Mouse (Mus musculus) naive thymus-derived CD4-positive, alpha-beta T cell, adult 2 months (primary cell): ENCODE data around the gene Dmd.
"Not testable (repeated sequence)": the region's sequence is repeated elsewhere in the genome, so short reads cannot be mapped to it uniquely, and the experiment has no call there.

Experiments used
- DNase-seq: peaks from one replicate; pipeline ENCODE4 v3.0.0-alpha.2; 2011; ENCODE audit warnings: low read depth

Gene Dmd

DNA sequence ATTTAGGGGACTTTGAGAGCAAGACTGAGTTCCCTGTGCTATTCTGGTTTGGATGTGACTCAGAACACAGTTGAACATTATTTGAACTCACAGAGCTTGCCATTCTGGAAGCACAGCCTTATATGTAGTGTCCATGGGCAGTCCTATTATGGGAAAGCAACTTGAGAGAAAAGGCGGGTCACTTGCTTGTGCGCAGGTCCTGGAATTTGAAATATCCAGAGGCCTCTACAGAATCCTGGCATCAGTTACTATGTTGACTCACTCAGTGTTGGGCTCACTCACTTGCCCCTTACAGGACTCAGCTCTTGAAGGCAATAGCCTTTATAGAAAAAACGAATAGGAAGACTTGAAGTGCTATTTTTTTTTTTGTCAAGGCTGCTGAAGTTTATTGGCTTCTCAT is at the start of gene Dmd:
Dmd (plus strand) TSS at position 241 of the 400 bp plus-strand sequence.
- DNase-seq: no peak

DNA sequence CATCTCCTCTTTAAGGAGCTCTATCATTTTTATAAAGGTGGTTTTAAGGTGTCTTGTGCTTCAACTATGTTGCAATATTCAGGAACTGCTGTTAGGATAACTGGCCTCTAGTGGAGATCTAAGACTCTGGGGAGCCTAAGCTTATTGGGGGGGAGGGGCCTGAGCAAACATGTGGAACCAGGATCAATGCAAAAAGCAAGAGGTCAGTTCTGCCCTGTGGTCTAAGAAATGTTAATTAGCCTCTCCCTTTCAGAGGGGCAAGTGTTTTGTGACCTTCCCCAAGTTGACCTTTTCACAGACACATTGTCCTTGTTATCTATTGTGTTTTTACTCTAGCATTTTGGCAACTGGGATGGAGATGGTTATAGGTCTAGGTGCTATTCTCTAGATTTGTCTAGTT is 47.2 kb upstream of the Dmd start:
- no peak for DNase-seq

DNA sequence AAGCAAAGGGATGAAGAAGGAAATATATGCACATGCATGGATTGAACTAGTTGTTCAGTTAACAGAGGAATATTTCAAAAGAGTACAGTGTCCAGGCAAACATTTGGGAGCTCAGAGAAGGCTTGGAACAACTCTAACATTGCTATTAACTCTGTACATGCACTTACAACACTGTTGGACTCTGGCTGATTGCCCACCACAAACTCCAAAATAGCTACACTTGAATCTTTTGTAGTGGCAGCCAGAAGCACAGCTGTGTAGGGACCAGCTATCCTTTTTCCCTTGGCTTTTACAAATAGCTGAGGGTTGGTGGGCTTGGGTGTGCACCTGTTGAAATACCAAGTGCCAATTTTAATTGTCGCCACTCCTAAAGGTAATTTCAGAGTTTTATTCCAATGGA is 39.0 kb downstream of the Dmd start:
- DNase-seq: no peak

DNA sequence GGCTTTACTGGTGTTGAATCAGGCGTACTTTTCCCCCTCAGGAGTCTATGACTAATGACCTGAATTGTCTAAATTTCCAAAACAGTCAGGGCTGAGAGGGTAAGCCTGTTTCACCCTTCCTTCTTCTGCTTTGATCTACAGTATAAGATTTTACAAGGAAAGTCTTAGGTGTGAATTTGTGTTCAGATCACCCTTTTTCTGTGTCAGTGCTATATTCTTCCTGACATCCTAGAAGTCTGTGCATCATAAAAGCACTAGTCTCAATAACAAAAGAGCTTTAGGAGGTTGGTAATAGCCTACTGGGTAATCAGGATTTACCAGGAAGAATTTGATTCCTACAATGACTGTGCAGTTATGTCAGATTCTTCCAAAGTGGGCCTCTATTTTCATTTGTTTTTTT is 101.5 kb downstream of the Dmd start:
- no peak for DNase-seq

DNA sequence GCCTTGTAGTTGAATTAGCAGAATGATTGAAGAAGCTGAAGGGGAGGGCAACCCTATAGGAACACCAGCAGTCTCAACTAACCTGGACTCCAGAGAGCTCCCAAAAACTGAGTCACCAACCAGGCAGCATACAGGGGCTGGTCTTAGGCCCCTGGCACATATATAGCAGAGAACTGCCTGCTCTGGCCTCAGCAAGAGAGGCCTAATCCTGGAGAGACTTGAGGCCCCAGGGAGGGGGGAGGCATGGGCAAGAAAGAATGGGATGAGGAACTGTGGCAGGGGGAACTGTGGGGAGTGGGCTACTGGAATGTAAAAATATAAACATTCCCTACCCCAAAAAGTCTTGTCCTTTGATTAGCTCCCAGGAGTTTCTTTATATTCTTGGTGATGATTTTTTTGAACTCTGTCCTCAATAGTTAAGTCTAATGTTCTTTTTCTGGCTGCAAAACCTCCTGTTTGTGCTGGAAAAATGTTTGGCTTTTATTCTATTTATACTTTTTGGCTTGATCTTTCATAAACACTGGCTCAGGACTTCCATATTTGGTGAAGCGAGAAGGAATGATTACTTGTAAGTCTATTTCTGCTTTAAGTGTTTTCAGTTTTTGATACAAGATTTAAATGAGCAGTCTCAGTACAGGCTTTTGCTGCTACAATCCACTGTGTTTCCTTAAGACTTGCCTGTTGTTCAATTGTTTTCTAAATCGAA is 167.7 kb downstream of the Dmd start:
- no peak for DNase-seq

DNA sequence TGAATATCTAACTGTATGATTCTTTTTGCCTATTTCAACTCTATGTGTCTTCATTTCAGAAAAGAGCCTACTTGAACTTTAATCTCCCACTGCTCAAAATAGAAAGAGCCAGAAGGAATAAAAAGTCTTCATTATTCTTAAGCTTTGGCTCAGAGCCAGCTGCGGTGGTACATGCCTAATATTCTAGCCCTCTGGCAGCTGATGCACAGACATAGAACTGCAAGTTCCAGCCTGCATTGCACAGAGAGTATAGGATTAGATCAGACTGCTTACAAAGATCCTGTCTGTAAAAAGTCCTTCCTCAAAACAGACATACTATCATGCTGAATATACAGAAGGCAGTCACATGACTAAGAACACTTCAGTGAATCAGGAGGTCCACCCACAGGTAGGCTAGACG is 168.5 kb downstream of the Dmd start:
- DNase-seq: no peak

DNA sequence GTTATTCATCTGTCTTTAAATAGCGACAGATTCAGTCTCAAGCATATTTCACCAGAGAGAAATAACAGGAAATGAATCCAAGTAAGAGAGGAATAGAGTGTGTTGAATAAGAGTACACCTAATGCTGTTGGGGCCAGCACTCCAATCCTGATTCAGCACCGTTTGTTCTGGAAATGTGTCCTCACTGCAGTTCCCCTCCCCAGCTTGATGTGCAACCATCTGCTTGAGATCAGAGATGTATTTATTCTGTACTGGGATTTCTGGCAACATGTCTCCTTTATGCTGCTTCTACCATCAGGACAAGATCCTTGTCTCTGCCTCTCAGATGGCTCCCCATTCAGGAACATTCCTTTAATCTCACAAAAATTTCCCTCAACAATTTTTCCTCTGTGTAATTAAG is 271.9 kb downstream of the Dmd start:
- DNase-seq: no peak

DNA sequence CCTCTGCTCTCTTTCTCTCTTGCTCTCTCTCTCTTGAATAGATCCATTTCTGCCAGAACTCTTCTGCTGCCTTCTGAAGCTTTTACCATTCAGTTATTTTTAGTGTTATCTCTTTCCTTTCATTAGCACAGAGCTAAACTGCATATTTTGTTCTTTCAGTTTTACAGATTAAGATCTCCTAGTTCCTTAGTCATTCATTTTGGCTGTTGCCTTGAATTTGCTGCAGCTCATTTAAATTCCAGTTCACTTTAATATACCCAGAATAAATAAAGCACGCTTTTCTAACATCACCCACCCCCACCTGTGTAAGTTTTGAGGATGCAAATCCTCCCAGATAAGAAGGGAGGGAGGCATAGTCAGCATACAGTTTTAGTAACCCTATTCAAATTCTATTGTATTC is 272.4 kb downstream of the Dmd start:
- no peak for DNase-seq

DNA sequence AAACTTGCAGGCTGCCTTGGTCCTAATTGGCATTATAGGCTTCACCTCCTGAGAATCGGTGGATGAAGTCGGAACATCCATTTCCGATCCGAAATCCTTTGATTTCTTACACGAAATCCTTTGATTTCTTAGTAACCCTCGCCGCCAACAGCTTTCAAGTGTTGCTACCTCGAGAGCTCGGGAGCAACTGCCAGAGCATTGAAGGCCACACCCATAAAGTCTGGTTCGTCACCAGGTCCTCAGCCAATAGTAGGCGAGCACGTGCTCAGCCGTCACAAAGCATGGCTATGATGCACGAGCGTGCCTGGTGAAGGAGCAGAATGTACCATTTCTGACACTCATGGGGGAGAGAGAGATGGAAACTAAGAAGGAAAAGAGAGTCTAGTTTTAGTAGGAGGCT is 538.9 kb downstream of the Dmd start, which contains the start of gene Tsga8:
Tsga8 (minus strand) TSS at position 327 of the 400 bp plus-strand sequence.
- DNase-seq: no peak

DNA sequence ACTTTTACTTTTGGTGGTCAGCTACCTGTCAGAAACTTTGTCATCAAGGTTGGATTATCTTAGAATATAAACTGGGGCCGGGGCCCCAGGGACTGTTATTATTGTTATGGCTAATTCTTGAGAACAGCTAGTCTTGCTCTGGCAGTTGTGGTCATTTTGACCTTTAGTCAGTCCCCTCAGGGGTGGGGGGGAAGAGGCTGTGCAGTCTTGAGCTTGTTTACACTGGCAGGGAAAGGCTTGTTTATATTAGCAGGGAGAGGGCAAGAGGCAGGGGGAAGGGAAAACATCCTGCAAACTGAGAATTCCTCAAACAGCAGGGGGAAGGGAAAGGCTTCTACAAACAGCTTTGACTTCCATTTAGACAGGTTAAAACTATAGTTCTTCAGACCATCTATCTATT is 726.3 kb downstream of the Dmd start:
- no peak for DNase-seq

DNA sequence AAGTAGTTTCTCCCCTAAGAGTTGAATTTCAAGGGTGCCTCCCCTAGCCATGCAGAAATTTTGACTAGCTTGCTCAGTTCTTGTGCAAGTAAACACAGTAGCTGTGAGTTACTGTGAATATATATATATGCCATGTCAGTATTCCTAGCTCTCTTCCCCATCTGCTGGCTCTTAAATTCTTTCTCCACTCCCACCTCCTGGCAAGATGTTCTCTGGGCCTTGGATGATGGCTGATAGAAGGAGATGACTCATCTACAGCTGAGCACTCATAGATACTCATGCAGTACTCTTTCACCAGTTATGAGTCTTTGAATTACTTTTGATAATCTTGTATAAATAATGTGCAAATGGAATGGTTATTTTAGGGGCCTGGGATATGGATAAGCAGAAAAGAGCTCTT is 737.9 kb downstream of the Dmd start:
- peak; percentile 0 for DNase-seq

DNA sequence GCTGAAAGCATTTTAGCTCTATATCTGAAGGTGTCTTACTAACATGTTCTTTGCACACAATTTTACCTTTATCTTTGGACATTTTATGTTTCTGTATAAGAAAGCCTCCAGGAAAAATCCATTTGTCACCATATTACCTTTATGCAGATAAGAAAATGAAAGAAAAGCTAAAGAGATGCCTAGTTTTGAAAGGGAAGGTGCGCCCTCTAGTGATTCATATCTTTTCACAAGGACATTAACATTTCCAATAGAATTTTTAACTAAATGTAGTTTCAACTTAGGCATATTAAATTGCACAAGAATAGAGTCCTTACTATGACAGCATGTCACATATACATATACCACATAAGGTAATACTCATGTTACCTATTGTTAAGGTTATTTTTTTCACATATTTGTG is 791.9 kb downstream of the Dmd start:
- DNase-seq: no peak

DNA sequence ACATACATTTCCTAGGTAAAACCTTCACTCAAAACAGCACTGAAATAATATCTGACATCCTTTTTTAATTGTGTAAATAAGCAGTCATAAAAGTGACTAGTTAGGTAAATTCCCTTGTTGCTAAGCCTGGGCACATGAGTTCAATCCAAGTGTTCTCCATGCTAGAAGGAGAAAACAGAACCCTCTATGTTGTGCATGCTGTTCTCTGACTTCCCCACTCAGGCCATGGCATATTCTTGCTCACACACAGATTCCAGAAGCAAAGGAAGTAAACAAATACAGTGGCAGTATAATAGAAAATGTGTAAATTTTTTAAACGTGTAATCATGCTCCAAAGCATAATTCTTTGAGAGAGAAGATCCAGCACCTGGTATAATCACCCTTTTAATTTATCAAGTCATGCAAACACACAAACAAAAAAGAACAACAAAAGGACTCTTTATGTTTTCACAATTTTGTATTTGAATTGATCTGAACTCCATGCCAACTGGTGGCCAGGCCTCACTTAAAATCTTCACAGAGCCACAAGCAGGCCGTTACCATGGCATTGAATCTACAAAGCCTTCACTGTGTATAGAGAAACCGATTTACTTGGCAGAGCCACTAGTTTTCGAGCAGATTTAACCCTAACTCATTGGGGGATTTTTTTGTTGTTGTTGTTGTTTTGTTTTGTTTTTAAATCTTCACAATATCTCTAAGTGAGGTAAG is 797.8 kb downstream of the Dmd start:
- no peak for DNase-seq

DNA sequence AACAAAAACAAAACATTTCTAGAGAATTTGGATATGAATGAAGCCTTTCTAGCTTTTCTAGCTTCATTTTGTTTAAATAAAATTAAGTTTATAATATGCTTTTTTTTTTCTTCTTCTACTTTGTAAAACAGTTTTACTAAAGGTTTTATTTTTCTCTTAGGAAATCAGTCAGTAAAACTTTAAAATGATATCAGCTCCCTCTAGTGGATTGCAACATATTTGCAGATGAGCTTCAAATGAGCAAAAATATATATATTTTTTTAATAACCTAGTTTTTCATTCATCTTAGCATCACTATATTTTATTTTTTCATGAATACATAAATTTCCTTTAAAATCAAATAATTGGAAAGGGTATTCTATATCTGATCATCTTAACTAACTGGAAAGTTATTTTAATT is 838.7 kb downstream of the Dmd start:
- no peak for DNase-seq

DNA sequence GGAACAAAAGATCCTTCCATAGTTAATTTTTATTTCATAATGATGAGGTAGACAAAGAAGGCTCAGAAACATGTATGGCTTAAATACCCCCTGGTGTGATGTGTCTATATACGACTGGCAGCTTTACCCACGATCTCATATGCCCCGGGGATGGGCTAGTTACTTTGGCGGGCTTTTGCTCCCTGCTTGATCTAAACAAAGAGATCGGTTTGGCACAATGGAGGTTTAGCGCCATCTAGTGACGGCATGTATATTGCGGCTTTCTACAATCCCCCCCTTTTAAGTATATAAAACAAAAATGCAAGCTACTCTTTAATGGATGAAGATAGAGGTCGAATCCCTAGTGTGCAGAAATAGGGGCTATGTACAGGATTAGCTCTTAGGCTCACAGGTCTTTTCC is 918.8 kb downstream of the Dmd start:
- not testable (repeated sequence) for DNase-seq

DNA sequence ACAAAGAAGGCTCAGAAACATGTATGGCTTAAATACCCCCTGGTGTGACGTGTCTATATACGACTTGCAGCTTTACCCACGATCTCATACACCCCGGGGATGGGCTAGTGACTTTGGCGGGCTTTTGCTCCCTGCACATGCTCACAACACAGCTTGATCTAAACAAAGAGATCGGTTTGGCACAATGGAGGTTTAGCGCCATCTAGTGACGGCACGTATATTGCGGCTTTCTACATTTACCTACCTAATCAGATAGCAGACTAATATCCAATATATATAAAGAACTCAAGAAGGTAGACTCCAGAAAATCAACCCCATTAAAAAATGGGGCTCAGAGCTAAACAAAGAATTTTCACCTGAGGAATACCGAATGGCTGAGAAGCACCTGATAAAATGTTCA is 926.7 kb downstream of the Dmd start:
- not testable (repeated sequence) for DNase-seq

DNA sequence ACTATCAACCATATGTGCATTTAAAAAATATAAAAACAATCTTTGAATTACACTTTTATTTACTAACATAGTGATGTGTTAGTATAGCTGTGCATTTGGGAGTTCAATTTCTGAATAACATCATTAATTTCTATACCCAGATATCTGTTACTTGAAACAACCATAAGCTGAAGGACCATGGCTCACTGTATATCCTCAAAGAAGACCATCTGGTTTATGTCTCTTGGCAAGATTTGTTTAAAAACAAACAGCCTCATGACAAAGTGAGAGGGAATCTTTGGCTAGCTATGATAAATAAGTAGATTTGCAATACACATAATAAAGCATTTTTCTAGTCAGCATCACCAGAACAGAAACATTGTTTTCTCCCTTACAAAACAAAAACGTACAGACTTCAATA is 1027.2 kb downstream of the Dmd start:
- no peak for DNase-seq

DNA sequence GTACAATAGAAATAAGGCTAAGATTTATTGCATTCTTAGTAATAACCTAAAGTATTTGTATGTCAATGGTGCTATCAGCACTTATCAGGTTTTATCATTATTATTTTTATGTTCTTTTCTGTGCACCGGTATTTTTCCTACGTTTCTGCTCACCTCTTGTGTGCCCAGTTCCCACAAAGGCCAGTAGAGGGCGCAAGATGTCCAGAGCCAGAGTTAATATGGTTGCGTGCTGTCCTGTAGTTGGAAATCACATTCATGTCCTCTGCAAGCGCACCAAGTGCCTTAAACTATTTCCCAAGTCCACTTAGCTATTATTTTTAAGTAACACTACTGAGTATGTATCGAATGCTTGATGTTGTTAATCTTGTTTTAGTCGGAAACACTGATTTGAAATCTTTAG is 1052.6 kb downstream of the Dmd start:
- no peak for DNase-seq

DNA sequence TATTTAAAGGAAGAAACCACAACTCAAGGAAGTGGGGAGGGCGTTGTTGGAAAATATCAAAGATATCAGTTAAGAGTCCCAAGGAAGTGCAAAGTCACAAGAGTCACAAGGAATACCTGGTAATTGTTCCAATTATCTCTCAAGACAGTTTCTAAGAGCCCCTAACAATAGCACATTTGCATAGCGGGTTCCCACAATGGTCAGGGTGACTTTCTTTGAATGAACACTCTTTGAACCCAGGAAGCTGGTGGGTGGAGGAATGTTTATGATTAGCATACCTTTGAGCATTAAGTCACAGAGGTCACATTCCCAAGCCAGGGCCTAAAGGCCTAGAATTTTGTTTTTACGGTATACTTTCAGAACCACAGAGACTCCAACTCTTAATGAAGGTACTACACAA is 1113.8 kb downstream of the Dmd start:
- not testable (repeated sequence) for DNase-seq

DNA sequence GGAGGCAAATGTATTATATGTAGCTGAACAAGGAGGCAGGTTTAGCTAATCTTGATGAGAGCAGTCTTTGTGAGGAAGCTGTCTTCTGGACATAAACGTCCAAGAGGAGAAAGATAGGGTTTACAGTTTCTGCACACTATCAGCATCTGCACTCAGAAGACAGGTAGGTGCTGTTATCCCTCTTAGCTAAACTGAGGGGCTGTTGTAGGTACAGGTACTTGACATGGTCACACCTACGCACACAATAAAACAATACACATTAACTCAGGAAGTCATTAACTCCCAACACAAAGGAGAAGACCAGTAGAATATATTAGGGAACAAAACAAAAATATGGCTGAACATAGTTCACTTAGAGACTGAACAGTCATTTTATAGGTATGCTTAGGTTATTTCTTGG is 1217.2 kb downstream of the Dmd start:
- DNase-seq: no peak

DNA sequence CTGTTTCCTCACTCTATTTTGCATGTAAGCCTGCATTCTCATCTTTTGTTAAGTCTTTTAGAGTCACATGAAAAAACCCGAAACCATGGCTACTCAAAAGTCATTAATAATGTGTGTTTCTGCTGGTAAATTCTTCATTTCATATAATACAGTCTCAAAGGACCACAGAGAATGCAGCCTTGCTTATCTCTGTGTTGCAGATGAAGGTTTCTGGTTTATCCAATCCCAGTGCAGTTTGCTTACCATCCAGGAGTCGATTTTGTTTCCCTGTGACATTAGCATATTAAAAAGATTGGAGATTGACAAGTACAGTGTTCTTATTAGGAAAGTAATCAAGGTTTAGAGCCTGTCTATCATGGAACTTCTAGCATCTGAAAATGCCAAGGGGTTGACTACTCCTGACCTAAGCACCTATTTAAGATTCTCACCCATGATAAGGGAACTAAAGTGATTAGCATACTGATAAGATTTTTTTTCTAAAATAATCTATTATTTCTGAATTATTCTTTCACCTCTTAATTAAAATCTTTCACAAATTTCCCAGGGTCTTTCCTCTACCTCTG is 1292.7 kb downstream of the Dmd start:
- no peak for DNase-seq

DNA sequence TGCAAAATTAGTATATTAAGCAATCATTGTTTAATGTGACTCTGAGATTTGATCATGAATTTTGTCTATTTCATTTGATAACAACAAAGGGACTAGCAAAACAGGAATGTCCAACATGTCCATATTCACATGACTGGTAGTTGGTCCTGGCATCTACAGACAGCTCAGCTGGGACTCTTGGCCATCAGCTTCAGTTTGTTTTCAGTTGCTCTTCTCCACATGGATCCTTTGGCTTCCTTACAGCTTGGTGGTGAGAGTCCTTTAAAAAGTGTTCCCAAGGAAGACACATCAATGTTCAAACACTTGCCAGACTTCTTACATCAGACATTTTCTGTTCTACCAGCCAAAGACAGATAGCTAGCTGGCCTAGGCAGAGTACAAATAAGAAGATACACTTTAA is 1381.9 kb downstream of the Dmd start:
- no peak for DNase-seq

DNA sequence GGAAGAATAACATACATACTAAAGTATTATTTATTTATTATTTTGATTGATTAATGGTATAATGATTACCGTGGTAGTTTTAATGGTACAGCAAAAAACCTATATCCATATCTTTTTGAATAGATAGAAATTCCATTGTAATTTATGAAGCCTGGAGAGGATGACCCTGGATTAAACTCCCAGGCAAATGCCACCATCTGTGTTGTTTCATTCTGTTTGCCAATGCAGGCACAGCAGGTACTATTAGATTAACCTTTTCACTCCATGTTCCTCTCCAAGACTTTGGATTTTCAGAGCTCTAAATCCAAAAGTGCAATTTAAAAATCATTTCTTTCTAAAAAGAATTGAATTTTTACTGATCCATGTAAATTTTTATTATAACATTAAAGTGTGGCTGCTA is 1383.5 kb downstream of the Dmd start:
- no peak for DNase-seq

DNA sequence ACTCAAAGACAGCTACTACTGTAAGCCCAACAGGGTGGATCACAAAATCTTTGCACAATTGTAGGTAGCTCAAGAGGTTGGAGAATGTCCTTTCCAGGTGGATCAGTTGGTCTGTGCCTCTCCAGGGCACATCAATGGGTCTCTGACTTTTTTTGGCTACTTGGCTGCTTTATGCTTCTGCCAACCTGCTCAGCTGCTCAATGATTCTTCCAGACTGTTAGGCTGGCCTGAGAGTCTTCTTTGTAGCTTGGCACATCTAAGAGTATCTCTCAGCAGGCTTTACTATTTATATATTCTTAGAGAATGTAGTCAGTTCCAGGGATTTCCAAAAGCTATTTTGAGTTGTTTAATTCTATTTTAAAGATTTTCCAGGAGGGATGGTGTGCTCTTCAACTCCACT is 1416.3 kb downstream of the Dmd start:
- DNase-seq: no peak
